Mouse (Mus musculus): ENCODE data around the gene Sit1. TPM values are rescaled to one million over a fixed set of nuclear protein-coding genes. Genes with fewer than 3 reads are reported as not detected.

Gene Sit1
- polyA plus RNA-seq, 1 experiment from 2014 or later, result not detected

Other genes starting within 250 kb of the Sit1 start
- gene Atp8b5, start 216.6 kb downstream of the Sit1 start, polyA plus RNA-seq (2016; fragmentation: Nextera tagmentation; extraction: Ambion mirVana), result 0.40 and 0.42 TPM in 2 replicates
- 37.6 and 44.9 TPM in 2 replicates for gene Rusc2, start 101.8 kb downstream of the Sit1 start, polyA plus RNA-seq (2016; fragmentation: Nextera tagmentation; extraction: Ambion mirVana)
- 0.23 TPM in 1 of 2 replicates, not detected in the other for gene Fam166b, start 54.6 kb downstream of the Sit1 start, polyA plus RNA-seq (2016; fragmentation: Nextera tagmentation; extraction: Ambion mirVana)
- gene Tesk1, start 41.8 kb downstream of the Sit1 start, polyA plus RNA-seq (2016; fragmentation: Nextera tagmentation; extraction: Ambion mirVana), result 10.5 and 12.6 TPM in 2 replicates
- gene Cd72, start 29.1 kb downstream of the Sit1 start, polyA plus RNA-seq (2016; fragmentation: Nextera tagmentation; extraction: Ambion mirVana), result 2.9 and 3.8 TPM in 2 replicates
- 44.7 and 45.8 TPM in 2 replicates for gene Ccdc107, start 9.2 kb upstream of the Sit1 start, polyA plus RNA-seq (2016; fragmentation: Nextera tagmentation; extraction: Ambion mirVana)
- 45.8 and 50.3 TPM in 2 replicates for gene Arhgef39, start 16.0 kb upstream of the Sit1 start, polyA plus RNA-seq (2016; fragmentation: Nextera tagmentation; extraction: Ambion mirVana)
- 0.27 and 0.50 TPM in 2 replicates for gene Car9, start 23.2 kb upstream of the Sit1 start, polyA plus RNA-seq (2016; fragmentation: Nextera tagmentation; extraction: Ambion mirVana)
- gene Tpm2, start 40.0 kb upstream of the Sit1 start, polyA plus RNA-seq (2016; fragmentation: Nextera tagmentation; extraction: Ambion mirVana), result 36.5 and 40.2 TPM in 2 replicates
- gene Creb3, start 78.6 kb upstream of the Sit1 start, polyA plus RNA-seq (2016; fragmentation: Nextera tagmentation; extraction: Ambion mirVana), result 45.3 and 46.2 TPM in 2 replicates
- 54.5 and 55.9 TPM in 2 replicates for gene Tln1, start 79.0 kb upstream of the Sit1 start, polyA plus RNA-seq (2016; fragmentation: Nextera tagmentation; extraction: Ambion mirVana)
- 29.9 and 30.9 TPM in 2 replicates for gene Rgp1, start 95.0 kb upstream of the Sit1 start, polyA plus RNA-seq (2016; fragmentation: Nextera tagmentation; extraction: Ambion mirVana)
- gene Gba2, start 95.1 kb upstream of the Sit1 start, polyA plus RNA-seq (2016; fragmentation: Nextera tagmentation; extraction: Ambion mirVana), result 43.7 and 48.2 TPM in 2 replicates
- 0.89 and 3.5 TPM in 2 replicates for gene Msmp, start 100.8 kb upstream of the Sit1 start, polyA plus RNA-seq (2016; fragmentation: Nextera tagmentation; extraction: Ambion mirVana)
- gene Npr2, start 148.2 kb upstream of the Sit1 start, polyA plus RNA-seq (2016; fragmentation: Nextera tagmentation; extraction: Ambion mirVana), result 11.6 and 14.9 TPM in 2 replicates
- gene Spag8, start 169.9 kb upstream of the Sit1 start, polyA plus RNA-seq (2016; fragmentation: Nextera tagmentation; extraction: Ambion mirVana), result 4.3 and 4.6 TPM in 2 replicates
- gene Hint2, start 172.7 kb upstream of the Sit1 start, polyA plus RNA-seq (2016; fragmentation: Nextera tagmentation; extraction: Ambion mirVana), result 69.5 and 71.2 TPM in 2 replicates
- gene Tmem8b, start 185.2 kb upstream of the Sit1 start, polyA plus RNA-seq (2016; fragmentation: Nextera tagmentation; extraction: Ambion mirVana), result 12.8 and 13.1 TPM in 2 replicates
- gene Fam221b, start 185.4 kb upstream of the Sit1 start, polyA plus RNA-seq (2016; fragmentation: Nextera tagmentation; extraction: Ambion mirVana), result 2.8 and 3.3 TPM in 2 replicates
- not detected in 2 replicates for gene Olfr70, start 217.1 kb upstream of the Sit1 start, polyA plus RNA-seq (2016; fragmentation: Nextera tagmentation; extraction: Ambion mirVana)
- 0.09 TPM in 1 of 2 replicates, not detected in the other for gene Olfr71, start 226.5 kb upstream of the Sit1 start, polyA plus RNA-seq (2016; fragmentation: Nextera tagmentation; extraction: Ambion mirVana)
- gene Hrct1, start 243.5 kb upstream of the Sit1 start, polyA plus RNA-seq (2016; fragmentation: Nextera tagmentation; extraction: Ambion mirVana), result 0.13 TPM in 1 of 2 replicates, not detected in the other
- gene Spaar, start 246.3 kb upstream of the Sit1 start, polyA plus RNA-seq (2016; fragmentation: Nextera tagmentation; extraction: Ambion mirVana), result not detected in 2 replicates